Mouse (Mus musculus) bone marrow, adult 2 months (tissue): ENCODE results near the gene Tsr3.

Source experiments
- CTCF ChIP-seq: fragments of 200-500 bp; IDR thresholded peaks from 2 replicates; pipeline ENCODE4 v1.5.1; 2011; ENCODE audit warnings: low read length, control low read depth; ENCODE audit not compliant: control insufficient read depth, insufficient read depth
- POLR2A ChIP-seq: fragments of 200-500 bp; IDR thresholded peaks from 2 replicates; pipeline ENCODE4 v1.6.1; 2011; ENCODE audit warnings: low read depth, mild to moderate bottlenecking, control low read depth, low read length, borderline replicate concordance; ENCODE audit not compliant: control insufficient read depth

DNA sequence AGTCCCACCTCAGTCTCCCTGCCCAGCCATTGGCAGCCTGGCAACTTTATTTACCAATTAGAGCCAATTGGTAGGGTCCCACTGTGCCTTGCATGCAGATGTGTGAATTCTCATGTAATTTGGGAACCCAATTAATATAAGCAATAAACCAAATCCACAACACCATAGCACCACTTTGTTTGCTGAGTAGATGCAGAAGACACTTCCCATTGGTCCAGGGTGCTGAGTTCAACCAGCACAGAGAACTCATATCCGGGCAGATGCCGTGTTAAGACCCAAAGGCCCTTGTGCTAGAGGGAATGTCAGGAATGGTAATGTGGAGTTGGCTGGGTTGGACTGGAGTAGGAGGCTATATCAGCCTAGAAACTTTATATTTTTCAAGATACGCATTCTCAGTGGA, 35.9 kb downstream of the Tsr3 start:
- no peak for TF ChIP-seq POLR2A
- TF ChIP-seq CTCF, result no peak
